Mouse (Mus musculus) heart, adult 8-10 months (tissue): ENCODE results near the gene 4930432K21Rik. TPM values are rescaled to one million over a fixed set of nuclear protein-coding genes. Genes with fewer than 3 reads are reported as not detected.
A peak's percentile ranks its signal among the peaks of the same experiment; 100 is the strongest.

Experiments
- DNase-seq: peaks from one replicate; pipeline ENCODE4 v3.0.0; 2022; ENCODE audit warnings: low spot score
- total RNA-seq, 4 experiments: library from RNA; stranded (reverse); gene quantifications; 2 replicates each; pipeline ENCODE4 v1.2.4; 2022

4930432K21Rik gene
- 1 to 10 TPM in 1 of 4 experiments, under 1 TPM in 3; 0.17 to 1.2 (median 0.31) TPM for total RNA-seq

DNA sequence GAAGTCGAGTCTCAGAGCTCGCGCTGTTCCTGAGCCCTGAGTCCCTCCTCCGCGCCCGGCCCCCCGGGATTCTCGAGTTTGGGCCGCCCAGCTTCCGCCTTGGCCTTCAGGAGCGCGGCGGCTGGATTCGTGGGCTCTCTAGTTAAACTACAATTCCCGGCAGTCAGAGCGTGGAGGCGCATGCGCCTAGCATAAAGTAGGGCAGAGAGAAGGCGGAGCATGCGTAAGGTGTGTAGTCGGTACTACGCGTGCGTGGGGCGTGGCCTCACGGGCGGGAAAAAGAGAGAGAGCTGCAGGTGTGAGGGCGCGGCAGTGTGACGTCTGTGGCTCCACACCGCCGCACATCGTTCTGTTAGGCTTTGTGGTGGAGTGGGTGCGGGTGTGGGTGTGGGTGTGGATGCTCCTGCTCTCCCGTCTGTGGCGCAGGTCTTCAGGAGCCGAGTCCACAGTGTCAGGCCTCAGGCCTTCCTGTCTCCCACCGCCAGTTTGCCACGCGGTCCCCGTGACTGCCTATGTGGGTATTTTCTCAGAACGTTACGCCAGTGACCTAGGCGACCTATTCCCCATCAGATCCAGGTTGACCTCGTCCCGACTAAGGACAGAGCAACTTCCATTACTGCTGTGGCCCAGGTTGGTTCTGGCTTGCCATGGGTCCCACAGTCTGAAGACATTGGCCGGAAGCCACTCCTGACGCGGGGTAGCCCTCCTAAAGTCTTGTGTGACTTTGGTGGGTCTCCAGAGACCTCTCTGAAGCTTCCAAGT lies at the start of gene 4930432K21Rik, which contains the start of gene Cc2d1a:
Gene 4930432K21Rik (plus strand): TSS at position 257 of the 762 bp plus-strand sequence.
Gene Cc2d1a (minus strand): TSS at position 168 of the 762 bp plus-strand sequence.
- peak; percentile 94 for DNase-seq

DNA sequence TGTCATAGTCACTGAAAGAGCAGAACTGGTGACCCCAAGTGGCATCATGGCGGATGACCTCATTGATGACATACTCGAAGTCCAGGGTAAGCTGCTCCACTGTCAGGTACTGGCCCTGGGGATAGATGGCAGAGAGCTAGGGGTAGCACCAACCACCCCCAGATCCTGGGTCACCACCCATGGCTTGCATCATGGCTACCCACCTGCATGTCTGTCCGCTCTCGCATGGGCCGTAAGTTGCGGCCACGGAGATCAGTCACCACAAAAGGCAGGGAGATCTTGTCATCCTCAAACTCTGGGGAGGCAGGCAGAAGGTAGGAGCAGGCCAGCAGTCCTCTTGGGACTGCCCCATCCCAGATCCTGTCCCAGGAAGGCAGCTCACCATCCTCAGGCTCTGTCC lies 49.4 kb upstream of the 4930432K21Rik start:
- no peak for DNase-seq

DNA sequence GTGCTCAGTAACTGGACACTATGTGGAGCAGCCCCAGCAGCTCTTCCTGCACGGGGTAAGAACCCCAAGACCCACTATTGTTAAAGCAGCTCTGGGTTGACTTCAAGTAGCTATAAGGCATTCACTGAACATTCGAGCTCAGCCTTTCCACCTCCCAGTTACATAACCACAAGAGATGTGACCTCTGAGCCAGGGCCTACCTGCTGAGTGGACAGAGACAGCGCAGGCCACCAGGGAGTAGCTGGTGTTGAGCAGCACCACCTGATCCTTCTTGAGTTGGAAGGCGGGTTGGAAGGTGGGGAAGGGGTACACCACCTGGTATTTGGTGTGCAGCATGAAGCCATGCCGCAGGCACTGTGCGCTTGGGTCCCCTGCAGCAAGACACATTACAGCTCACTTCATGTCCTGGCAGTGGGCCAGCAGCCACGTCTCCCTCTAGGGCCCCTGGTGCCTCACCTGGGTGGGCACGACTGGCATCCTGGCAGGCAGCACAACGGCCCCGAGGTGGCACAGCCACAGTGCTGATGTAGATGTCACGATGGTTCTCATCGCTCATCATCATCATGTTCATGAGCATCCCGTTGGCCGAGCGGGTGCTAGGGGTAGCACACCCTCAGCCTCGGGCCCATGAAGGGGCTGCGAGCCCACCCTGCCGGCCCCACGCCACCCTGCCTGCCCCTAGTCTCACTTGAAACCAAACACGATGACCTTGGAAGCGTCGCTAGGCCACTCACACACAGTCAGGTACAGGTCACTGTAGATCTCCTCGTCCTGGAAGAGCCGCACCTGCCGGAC lies 46.2 kb upstream of the 4930432K21Rik start:
- DNase-seq: no peak

DNA sequence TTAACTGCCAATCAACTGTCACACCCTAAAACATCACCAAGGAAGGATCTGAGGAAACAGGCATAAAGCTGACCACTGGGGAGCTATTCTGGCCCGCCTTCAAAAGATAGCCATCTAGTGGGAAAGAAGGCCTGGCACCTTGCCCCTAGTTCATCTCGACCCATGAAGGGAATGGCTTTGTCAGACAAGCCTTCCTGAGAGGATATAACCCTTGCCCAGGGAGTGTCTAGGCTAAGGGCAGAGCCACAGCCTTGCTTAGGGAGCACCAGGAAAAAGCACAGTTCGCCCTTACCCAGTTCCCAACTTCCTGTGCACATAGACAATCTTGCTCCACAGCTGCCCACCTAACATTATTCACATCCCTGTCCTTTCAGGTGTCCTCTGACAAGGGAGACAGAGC lies 44.2 kb upstream of the 4930432K21Rik start:
- DNase-seq: no peak

DNA sequence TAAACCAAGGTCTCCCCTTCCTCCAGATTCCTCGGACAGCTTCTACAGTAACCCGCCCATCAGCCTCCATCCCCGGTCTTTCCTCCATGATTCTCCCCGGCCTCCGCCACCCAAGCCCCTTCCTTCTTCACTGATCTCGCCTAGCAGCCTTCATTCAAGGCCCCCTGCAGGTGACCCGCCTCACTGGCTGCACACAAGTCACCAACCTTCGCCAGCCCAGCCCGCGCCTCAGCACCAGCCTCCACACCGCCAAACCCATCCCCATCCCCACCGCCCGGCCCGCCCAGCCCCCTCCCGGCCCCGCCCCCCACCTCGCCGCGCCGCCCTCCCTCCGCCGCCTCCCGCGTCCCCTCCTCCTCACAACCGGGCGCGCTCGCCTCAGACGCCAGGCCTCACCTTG lies 43.6 kb upstream of the 4930432K21Rik start:
- no peak for DNase-seq

DNA sequence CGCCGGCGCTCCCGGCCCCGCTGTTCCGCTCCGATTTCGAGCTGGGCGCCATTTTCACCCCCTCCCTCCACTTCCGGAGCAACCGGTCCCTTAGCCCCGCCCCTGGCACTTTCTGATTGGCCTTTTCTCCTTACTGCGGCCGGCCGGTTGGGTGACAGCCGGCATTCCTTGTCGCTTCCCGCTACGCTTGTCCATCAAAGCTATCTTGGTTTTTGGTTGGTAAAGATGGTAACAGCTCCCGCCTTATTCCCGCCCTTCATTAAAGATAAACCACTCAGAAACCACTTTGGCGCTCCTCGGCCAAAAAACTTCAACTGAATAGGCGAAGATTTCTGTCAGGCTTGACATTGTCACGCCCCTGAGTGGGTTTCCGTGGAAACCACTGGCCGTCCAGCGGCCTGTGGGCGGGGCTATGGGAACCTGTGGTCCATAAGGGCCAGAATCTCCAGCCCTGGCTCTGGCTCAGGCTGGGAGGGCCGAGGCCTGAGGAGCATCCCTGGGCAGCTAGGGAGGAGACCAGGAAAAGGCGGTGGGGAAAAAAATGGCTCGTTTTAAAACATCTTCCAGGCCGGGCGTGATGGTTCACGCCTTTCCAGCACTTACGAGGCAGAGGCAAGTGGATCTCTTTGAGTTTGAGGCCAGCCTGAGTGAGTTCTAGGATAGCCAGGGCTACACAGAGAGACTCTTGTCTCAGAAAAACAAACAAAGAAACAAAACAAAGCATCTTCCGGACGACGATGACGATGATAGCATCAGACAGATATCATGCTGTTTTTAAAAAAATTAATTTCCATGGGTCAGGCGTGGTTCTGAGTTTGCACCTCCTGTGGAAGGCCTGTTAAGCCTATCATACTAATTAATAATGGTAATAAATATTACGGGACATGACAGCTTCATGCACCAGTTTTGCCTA lies 42.9 kb upstream of the 4930432K21Rik start, which contains the start of gene Dcaf15:
Gene Dcaf15 (minus strand): TSS at position 72 of the 913 bp plus-strand sequence.
- peak; percentile 98 for DNase-seq

DNA sequence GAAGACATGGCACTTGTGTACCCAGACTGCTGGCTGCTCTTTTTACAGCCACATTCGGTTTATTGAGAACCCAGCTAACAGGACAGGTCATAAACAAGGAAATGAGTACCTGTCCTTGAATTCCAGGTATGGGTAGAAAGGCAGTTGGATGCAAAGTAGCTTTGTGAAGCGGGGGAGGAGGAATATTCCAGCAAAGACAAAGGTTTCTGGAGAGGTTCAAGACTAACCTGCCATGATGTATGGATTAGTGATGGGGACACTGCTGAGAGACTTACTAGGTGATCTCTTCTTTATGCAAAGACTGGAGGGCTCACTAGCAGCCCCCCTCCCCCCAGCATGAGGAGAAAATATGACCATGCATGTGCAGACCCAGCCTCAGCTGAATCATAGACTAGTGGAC lies 42.1 kb upstream of the 4930432K21Rik start:
- DNase-seq: no peak

DNA sequence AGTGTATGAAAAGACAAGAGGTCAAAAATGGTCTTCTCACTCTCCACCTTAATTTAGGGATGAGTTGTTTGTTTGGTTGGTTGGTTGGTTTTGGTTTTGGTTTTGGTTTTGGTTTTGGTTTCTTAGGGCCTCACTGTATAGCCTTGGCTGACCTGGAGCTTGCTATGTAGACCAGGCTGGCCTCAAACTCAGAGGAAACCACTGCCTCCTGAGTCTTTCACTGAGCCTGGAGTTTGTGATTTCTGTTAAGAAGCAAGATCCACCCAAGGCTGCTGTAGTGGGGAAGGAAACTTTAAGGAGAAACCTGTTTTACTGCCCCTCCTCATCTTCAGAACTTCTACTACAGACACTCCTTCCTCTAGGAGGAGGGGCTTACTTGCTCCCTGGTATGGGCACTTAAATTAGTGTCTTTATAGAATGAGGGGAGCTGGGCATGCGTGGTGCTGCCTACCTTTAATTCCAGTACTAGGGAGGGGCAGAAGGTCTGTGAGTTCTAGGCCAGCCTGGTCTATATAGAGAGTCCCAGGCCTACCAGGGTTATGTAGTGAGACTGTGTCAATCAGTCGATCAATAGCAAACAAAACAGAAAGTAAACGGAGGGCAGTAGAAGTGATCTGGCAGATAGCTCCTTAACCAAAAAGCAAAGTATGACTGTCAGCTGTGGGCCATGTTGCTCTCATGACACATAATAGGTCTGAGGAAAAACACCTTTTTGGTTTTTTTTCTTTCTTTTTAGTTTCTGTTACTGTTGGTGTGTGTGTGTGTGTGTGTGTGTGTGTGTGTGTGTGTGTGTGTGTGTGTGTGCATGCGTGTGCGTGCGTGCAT lies 41.4 kb upstream of the 4930432K21Rik start:
- no peak for DNase-seq

DNA sequence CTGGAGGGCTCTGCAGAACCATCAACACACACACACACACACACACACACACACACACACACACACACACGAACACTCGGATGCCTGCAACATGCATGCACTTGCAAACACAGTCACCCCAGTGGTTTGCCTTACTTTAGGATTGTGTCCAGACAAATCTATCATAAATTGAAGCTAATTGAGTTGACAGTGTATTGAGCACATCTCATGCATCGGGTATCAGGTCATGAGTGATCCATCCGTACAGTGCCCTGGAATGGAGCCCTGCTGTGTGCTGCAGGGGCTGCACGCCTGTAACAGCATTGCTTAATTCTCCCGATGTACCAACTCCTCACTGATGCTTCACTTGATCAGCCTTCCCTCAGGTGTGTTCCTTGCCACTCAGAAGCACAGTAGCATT lies 32.2 kb upstream of the 4930432K21Rik start:
- no peak for DNase-seq

DNA sequence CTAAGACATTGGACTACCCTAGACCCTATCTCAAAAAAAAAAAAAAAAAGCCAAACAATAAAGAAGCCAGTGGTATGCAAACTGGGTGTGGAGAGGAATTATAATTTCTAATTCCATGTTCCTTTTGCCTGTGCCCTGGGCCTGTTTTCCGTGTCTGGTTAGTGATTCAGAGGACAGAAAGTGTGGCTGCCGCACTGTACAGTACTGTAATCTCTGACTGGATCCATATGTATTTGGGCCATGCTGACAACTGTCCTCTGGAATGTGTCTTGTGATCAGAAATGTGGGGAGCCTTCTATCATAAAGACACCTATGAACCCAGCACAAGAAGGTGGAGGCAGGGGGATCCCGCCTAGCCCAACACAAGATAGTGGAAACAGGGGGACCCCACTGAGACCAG lies 25.7 kb upstream of the 4930432K21Rik start:
- DNase-seq: no peak

DNA sequence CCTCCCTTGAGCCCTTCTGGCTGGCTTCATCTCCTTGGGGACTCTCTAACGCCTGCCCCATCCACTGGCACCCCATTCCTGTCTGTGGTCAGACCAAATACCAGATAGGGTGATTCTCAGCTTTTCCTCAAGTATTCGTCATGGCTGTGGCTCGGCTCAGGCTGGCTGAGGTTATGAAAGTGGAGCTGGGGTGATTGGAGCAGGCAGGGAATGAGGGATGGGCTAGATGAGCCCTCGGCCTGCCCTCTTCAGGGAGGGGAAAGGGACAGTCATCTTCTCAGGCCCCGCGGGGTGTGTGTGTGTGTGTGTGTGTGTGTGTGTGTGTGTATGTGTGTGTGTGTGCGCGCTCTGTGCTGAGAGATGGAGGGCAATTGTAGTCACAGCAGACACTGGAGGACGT lies 22.2 kb upstream of the 4930432K21Rik start, which contains the start of gene Podnl1:
Gene Podnl1 (plus strand): TSS at position 334 of the 400 bp plus-strand sequence.
- DNase-seq: no peak

DNA sequence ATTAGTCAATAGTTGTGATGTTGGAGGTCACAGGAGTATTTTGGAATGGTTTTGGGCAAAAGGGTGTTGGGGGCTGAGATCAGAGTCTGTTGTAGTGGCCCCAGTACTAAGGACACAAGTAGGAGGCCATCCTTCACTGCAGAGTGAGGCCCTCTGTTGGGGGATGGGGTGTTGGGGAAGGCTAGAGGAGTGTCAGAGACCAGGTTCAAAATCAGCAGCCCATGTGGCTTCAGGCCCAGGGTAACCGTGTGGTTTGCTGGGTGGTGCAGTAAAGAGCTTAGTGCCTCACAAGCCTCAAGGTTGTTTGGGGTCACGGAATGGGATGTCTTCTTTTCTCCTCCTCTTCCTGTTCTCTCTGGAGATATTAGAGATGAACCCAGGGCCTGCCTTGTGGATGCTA lies 21.1 kb upstream of the 4930432K21Rik start:
- no peak for DNase-seq

DNA sequence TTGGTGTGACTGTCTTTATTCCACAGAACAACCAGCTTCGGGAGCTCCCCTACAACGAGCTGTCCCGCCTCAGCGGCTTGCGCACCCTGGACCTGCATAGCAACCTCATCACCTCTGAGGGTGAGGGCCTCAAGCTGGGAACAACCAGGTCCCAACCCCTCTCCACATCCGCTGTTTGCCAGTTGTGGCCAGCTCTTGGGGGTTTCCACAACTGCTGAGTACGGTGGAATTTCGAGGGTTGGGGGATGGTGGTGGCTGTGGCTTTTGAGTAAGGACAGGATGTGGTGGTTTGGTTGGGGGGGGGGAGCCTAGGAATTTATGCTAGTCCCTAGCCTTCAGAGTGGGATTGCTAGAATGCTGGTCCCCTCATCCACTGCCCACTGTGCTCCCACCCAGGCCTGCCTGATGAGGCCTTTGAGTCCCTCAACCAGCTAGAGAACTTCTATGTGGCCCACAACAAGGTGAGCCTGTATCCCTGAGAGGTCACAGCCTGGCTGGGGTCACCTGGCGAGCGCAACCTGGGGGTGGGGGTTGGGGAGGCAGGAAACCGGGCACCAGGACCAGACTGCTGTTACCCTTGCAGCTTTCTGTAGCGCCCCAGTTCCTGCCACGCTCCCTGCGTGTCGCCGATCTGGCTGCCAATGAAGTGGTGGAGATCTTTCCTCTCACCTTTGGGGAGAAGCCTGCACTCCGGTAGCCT lies 20.5 kb upstream of the 4930432K21Rik start:
- no peak for DNase-seq

DNA sequence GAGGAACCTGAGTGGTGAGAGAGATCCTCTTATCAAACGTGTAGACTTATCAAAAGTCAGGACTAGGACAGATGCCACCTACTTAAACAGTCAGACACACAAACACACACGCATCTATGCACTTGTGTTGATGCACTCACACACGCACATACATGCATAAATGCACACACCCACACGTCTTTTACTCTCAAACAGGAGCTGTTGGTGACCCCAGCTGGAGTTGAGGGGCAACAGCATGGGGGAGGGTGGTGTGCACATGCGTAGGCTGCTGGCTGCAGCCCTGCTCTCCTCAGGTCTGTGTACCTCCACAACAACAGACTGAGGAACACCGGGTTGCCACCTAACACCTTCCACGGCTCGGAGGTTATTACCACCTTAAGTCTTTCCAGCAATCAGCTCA lies 19.5 kb upstream of the 4930432K21Rik start:
- no peak for DNase-seq

DNA sequence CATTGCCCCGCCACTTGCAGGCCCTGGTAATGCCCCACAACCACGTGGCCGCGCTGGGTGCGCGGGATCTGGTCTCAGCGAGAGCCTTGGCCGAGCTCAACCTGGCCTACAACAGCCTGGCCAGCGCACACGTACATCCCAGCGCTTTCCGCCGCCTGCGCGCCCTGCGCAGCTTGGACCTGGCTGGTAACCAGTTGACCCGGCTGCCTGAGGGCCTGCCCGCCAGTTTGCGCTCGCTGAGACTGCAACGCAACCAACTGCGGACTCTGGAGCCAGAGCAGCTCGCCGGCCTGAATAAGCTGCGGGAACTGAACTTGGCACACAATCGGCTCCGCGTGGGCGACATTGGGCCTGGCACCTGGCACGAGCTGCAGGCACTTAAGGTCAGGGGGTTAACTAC lies 17.0 kb upstream of the 4930432K21Rik start:
- DNase-seq: peak; percentile 13

DNA sequence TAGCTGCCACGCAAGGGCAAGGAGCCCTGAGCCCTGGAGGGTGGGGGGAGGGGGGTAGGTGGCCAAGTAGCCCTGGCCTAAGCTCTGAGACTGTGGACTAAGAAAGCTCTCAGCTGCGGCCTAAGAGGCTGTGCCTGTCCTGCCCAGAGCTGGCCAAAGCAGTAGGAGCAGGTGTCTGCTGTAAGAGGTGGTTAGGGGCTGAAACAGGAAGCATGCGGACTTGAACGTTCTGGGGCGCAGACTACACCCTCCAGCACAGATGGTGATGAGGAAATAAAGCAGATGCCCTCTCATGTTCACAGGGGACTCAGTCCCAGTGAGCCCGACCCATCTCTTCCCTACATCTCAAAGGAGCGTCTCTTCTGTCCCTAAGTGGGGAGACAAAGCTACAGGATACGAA lies 15.6 kb upstream of the 4930432K21Rik start:
- no peak for DNase-seq

DNA sequence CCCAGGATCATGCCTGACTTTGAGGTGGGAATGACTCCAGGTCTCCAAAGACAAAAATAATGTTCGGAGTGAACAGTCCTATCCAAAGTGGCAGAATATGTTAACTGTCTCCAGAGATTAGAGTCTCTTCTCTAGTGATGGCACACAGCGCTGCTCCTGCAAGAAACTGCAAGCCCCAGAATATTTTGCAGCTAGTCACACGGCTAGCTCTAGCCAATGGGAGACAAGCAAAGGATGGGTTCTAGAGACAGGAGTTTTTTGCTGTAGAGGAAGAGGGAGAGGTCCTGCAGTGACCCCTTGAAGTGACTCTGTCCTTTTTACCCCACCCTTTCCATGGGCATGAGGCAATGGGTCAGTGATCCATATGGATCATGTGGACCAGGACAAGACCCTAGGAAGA lies 10.0 kb upstream of the 4930432K21Rik start:
- no peak for DNase-seq

DNA sequence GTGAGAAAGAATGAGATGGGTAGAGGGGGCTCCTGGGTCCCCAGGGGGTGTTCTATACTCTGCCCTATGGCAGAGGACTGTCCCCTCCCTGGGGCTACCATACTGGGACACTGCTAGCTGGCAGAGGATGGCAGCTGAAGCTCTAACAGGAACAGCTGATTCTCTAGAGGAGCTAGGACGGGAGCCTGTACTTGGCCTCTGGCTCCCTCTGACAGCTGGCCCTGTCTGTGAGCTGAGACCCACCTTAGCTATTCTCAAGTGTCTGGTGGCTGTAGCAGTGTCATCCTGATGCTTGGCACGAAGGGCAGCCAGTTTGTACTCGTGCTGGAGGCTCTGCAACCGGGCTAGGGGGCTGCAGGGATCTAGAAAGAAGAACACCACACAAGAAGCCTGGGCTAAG lies 7.0 kb upstream of the 4930432K21Rik start:
- DNase-seq: no peak

DNA sequence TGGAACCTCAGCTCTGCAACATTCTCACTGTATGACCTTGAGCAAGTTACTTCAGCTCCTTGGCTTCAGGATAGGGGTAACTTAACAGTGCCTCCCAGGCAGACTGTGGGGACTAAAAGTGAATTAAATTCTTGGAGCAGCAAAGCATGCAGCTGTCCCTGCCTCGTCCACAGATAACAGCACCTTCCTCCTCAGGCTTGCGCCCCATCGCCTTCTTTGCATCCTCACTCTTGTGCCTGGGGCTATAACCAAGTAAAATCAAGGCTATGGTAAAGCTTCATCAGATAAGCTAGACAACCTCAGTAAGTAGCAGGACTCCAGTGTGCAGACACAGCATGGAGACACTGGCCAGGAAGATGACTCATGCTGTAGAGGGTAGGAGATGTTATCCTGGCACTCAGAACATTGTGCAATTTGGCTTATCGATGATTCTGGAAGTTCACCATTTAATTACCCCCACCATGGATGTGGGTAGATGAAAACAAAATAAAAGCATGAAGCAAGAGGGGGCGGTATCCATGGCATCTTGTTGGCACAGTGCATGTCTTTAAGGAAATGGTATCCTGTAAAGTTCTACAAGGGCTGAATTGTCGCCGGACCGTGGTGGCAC lies 3.1 kb upstream of the 4930432K21Rik start:
- DNase-seq: no peak

DNA sequence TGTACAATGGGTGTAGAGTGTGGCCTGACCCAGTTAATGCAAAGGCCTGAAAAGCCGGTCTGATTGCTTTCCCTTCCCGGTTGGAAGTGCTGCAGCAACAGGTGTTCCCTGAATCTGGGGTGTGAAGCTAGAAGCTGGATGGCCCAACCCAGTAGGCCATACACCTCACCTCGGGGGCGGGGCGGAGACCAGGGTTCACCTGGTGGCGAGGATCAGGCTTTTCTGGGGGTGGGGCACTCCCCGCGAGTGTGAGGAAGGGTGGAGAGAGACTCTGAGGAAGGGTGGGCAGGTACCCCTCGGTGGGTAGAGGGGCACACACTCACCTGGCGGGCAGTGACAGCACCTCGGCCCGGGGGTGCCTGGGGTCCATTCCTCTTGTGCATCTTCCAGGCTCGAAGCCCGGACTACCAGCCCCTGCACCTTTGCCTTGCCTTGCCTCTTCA lies 480 bp upstream of the 4930432K21Rik start:
- no peak for DNase-seq
